Mouse (Mus musculus): ENCODE results near the gene Cped1. TPM values are rescaled to one million over a fixed set of nuclear protein-coding genes. Genes with fewer than 3 reads are reported as not detected.

Cped1 gene
- polyA plus RNA-seq, 1 experiment, result 0.79 TPM

DNA sequence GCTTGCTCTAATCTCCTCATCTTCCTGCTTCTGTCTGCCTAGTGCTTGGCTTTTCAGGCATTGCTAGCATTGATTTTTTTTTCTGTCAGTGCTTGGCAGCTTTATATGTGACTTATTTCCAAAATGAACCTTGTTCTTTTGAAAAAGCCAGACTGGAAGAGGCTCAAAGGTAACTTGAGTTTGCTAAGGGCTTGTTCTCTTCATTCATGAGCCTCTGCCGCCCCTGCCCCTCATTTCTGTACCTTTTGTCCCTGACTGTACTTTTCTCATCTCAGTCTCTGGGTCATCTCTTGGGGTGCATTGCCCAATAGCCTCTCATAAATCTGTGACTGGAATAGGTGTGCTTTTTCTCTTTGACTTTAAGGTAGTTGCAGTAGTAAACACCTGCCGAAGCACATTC lies 35.0 kb upstream of the Cped1 start:
- Histone ChIP-seq H3K79me2 (ENCODE audit: control insufficient read depth, insufficient read depth) (peaks cover 16% of the 10 kb centered on the region), H3K27me3 (ENCODE audit: control insufficient read depth, insufficient read depth, insufficient read length) (no peaks in the 10 kb centered on the region), H3ac (ENCODE audit: control insufficient read depth, insufficient read length) (peak overlapping the region; percentile 18), H3K4me3 (peak overlapping the region; percentile 52), H3K36me3 (ENCODE audit: control insufficient read depth, insufficient read depth) (peaks cover 20% of the 10 kb centered on the region), H3K4me2 (ENCODE audit: low read depth) (peak overlapping the region; percentile 95)
- TF ChIP-seq MYOG (IDR thresholded peaks at IDR 0.05; ENCODE audit: control insufficient read depth in 1 of 3, insufficient read depth in 1 of 3, insufficient read length in 2 of 3, low read depth in 2 of 3) (no peak), REST (IDR thresholded peaks at IDR 0.05; ENCODE audit: insufficient read depth, insufficient read length) (no peak), TCF12 (IDR thresholded peaks at IDR 0.05; ENCODE audit: insufficient read depth, poor library complexity, severe bottlenecking) (no peak), USF1 (IDR thresholded peaks at IDR 0.05; ENCODE audit: low read depth) (no peak)

DNA sequence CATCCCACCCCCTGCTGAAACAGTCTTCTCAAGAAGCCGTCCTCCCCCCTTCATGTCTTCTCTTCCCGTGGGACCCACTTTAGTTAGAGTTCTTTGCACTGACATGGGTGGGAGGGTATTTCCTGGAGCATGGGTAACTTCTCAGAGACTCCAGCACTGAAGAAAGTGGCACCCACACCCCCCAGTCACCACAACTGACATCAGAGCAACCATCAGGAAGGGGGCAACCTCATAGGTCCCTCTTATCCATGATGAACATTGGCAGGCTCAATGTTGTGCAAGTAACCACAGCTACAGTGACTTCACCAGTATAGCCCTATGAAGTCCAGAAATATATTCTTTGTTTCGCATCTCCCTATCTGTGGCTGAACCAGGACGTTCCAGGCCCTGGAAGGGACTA lies 30.2 kb upstream of the Cped1 start:
- Histone ChIP-seq H3K27me3 (ENCODE audit: control insufficient read depth, insufficient read depth, insufficient read length) (no peaks in the 10 kb centered on the region), H3K4me3 (no peak overlapping the region), H3ac (ENCODE audit: control insufficient read depth, insufficient read length) (no peak overlapping the region), H3K36me3 (ENCODE audit: control insufficient read depth, insufficient read depth) (peaks cover 30% of the 10 kb centered on the region), H3K79me2 (ENCODE audit: control insufficient read depth, insufficient read depth) (peaks cover 11% of the 10 kb centered on the region), H3K4me2 (ENCODE audit: low read depth) (no peak overlapping the region)
- TF ChIP-seq USF1 (IDR thresholded peaks at IDR 0.05; ENCODE audit: low read depth), result no peak
- TF ChIP-seq TCF3 (IDR thresholded peaks at IDR 0.05; ENCODE audit: insufficient read length, low read depth), result no peak
- no peak for TF ChIP-seq POLR2A (IDR thresholded peaks at IDR 0.05; ENCODE audit: insufficient read length, low read depth)
- TF ChIP-seq MAX (IDR thresholded peaks at IDR 0.05; ENCODE audit: low read depth), result no peak
- no peak for TF ChIP-seq TCF12 (IDR thresholded peaks at IDR 0.05; ENCODE audit: insufficient read depth, poor library complexity, severe bottlenecking)
- no peak for TF ChIP-seq E2F4 (IDR thresholded peaks at IDR 0.05; ENCODE audit: insufficient read depth)
- no peak for TF ChIP-seq REST (IDR thresholded peaks at IDR 0.05; ENCODE audit: insufficient read depth, insufficient read length)
- TF ChIP-seq POLR2AphosphoS2 (IDR thresholded peaks at IDR 0.05; ENCODE audit: insufficient read length, low read depth), result no peak
- TF ChIP-seq MYOD1 (IDR thresholded peaks at IDR 0.05; ENCODE audit: control insufficient read depth in 1 of 3, insufficient read length in 2 of 3, low read depth in 2 of 3), result no peak
- no peak for TF ChIP-seq MYOG (IDR thresholded peaks at IDR 0.05; ENCODE audit: control insufficient read depth in 1 of 3, insufficient read depth in 1 of 3, insufficient read length in 2 of 3, low read depth in 2 of 3)
- TF ChIP-seq SRF (IDR thresholded peaks at IDR 0.05; ENCODE audit: control insufficient read depth, insufficient read length, low read depth), result no peak

DNA sequence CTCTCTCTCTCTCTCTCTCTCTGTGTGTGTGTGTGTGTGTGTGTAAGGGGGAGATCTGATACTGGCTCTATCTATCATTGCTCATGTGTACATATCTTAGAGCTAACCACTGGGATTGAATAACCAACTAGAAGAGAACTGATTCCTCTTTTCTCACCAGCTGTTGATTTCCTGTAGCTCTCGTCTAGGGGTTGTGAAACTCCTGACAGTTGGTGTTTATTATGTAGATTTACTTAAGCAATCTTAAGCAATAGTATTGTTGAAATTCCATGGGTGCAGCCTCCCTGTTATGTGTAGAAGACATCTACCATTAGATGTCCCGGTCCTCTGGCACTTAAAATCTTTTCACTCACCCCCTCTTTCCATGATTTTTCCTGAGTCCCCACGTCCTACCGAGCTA lies 26.8 kb upstream of the Cped1 start:
- Histone ChIP-seq H3K27me3 (ENCODE audit: control insufficient read depth, insufficient read depth, insufficient read length) (no peaks in the 10 kb centered on the region), H3K79me2 (ENCODE audit: control insufficient read depth, insufficient read depth) (no peaks in the 10 kb centered on the region), H3K36me3 (ENCODE audit: control insufficient read depth, insufficient read depth) (peaks cover 23% of the 10 kb centered on the region), H3ac (ENCODE audit: control insufficient read depth, insufficient read length) (no peak overlapping the region), H3K4me3 (no peak overlapping the region), H3K4me2 (ENCODE audit: low read depth) (no peak overlapping the region)
- TF ChIP-seq USF1 (IDR thresholded peaks at IDR 0.05; ENCODE audit: low read depth) (no peak), TCF12 (IDR thresholded peaks at IDR 0.05; ENCODE audit: insufficient read depth, poor library complexity, severe bottlenecking) (no peak), MYOG (IDR thresholded peaks at IDR 0.05; ENCODE audit: control insufficient read depth in 1 of 3, insufficient read depth in 1 of 3, insufficient read length in 2 of 3, low read depth in 2 of 3) (no peak), CEBPB (IDR thresholded peaks at IDR 0.05; ENCODE audit: insufficient read depth, poor library complexity, severe bottlenecking) (no peak), SRF (IDR thresholded peaks at IDR 0.05; ENCODE audit: control insufficient read depth, insufficient read length, low read depth) (no peak), E2F4 (IDR thresholded peaks at IDR 0.05; ENCODE audit: insufficient read depth) (no peak), MAX (IDR thresholded peaks at IDR 0.05; ENCODE audit: low read depth) (no peak), MYOD1 (IDR thresholded peaks at IDR 0.05; ENCODE audit: control insufficient read depth in 1 of 3, insufficient read length in 2 of 3, low read depth in 2 of 3) (no peak), REST (IDR thresholded peaks at IDR 0.05; ENCODE audit: insufficient read depth, insufficient read length) (no peak), TCF3 (IDR thresholded peaks at IDR 0.05; ENCODE audit: insufficient read length, low read depth) (no peak), POLR2A (IDR thresholded peaks at IDR 0.05; ENCODE audit: insufficient read length, low read depth) (no peak)

DNA sequence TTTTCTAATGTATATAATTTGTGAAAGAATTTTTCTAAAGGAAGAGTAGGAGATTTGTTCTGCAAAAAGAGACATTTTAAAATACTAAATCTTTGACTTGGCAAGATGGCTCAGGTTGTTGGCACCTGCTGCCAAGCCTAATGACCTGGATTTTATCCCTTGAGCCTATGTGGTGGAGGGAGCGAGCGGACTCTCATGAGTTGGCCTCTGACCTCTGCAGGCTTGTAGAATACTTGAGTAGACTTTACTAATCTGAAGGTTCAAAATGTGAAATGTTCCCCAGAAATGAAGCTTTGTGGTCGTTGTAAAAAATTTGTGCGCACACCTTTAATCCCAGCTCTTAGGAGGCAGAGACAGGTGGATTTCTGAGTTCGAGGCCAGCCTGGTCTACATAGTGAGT lies 25.8 kb upstream of the Cped1 start:
- TF ChIP-seq TCF12 (IDR thresholded peaks at IDR 0.05; ENCODE audit: insufficient read depth, poor library complexity, severe bottlenecking) (no peak), SRF (IDR thresholded peaks at IDR 0.05; ENCODE audit: control insufficient read depth, insufficient read length, low read depth) (no peak), MYOG (IDR thresholded peaks at IDR 0.05; ENCODE audit: control insufficient read depth in 1 of 3, insufficient read depth in 1 of 3, insufficient read length in 2 of 3, low read depth in 2 of 3) (no peak), POLR2AphosphoS2 (IDR thresholded peaks at IDR 0.05; ENCODE audit: insufficient read length, low read depth) (no peak), MAX (IDR thresholded peaks at IDR 0.05; ENCODE audit: low read depth) (no peak), CEBPB (IDR thresholded peaks at IDR 0.05; ENCODE audit: insufficient read depth, poor library complexity, severe bottlenecking) (no peak), TCF3 (IDR thresholded peaks at IDR 0.05; ENCODE audit: insufficient read length, low read depth) (no peak), USF1 (IDR thresholded peaks at IDR 0.05; ENCODE audit: low read depth) (no peak)
- H3K27me3 ChIP-seq (ENCODE audit: control insufficient read depth, insufficient read depth, insufficient read length), result no peaks in the 10 kb centered on the region
- no peaks in the 10 kb centered on the region for H3K79me2 ChIP-seq (ENCODE audit: control insufficient read depth, insufficient read depth)
- H3ac ChIP-seq (ENCODE audit: control insufficient read depth, insufficient read length), result no peak overlapping the region
- H3K36me3 ChIP-seq (ENCODE audit: control insufficient read depth, insufficient read depth), result peaks cover 21% of the 10 kb centered on the region
- H3K4me3 ChIP-seq, result no peak overlapping the region
- H3K4me2 ChIP-seq (ENCODE audit: low read depth), result no peak overlapping the region

DNA sequence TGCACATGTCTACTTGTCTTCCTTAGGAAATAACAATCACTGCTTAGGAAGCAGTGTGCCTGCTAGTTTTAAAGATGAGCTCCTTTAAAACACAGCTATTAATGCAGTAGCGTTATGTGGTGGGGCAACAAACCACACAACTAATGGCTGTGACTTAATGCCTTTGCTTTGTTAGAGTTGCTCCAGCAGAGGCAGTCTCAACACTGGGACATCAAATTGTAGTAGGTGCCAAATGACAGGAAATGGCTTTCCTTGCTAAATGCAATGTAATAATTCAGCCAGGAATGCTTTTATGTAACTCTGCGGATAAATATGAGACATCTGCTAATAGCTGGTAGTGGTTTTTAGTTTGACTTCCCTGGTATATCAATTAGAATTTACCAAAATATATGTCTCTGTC lies 8.2 kb upstream of the Cped1 start:
- no peak overlapping the region for H3ac ChIP-seq (ENCODE audit: control insufficient read depth, insufficient read length)
- H3K4me3 ChIP-seq, result no peak overlapping the region
- no peaks in the 10 kb centered on the region for H3K27me3 ChIP-seq (ENCODE audit: control insufficient read depth, insufficient read depth, insufficient read length)
- no peak overlapping the region for H3K4me2 ChIP-seq (ENCODE audit: low read depth)
- H3K36me3 ChIP-seq (ENCODE audit: control insufficient read depth, insufficient read depth), result peaks cover 10% of the 10 kb centered on the region
- no peak for TF ChIP-seq POLR2A (IDR thresholded peaks at IDR 0.05; ENCODE audit: insufficient read length, low read depth)
- no peak for TF ChIP-seq MAX (IDR thresholded peaks at IDR 0.05; ENCODE audit: low read depth)
- TF ChIP-seq E2F4 (IDR thresholded peaks at IDR 0.05; ENCODE audit: insufficient read depth), result no peak
- TF ChIP-seq CEBPB (IDR thresholded peaks at IDR 0.05; ENCODE audit: insufficient read depth, poor library complexity, severe bottlenecking), result no peak
- no peak for TF ChIP-seq SRF (IDR thresholded peaks at IDR 0.05; ENCODE audit: control insufficient read depth, insufficient read length, low read depth)
- TF ChIP-seq MYOD1 (IDR thresholded peaks at IDR 0.05; ENCODE audit: control insufficient read depth in 1 of 3, insufficient read length in 2 of 3, low read depth in 2 of 3), result no peak
- TF ChIP-seq POLR2AphosphoS2 (IDR thresholded peaks at IDR 0.05; ENCODE audit: insufficient read length, low read depth), result no peak
- no peak for TF ChIP-seq TCF12 (IDR thresholded peaks at IDR 0.05; ENCODE audit: insufficient read depth, poor library complexity, severe bottlenecking)
- no peak for TF ChIP-seq MYOG (IDR thresholded peaks at IDR 0.05; ENCODE audit: control insufficient read depth in 1 of 3, insufficient read depth in 1 of 3, insufficient read length in 2 of 3, low read depth in 2 of 3)
- no peak for TF ChIP-seq TCF3 (IDR thresholded peaks at IDR 0.05; ENCODE audit: insufficient read length, low read depth)
- TF ChIP-seq REST (IDR thresholded peaks at IDR 0.05; ENCODE audit: insufficient read depth, insufficient read length), result no peak
- H3K79me2 ChIP-seq (ENCODE audit: control insufficient read depth, insufficient read depth), result no peaks in the 10 kb centered on the region
